Mouse (Mus musculus) liver, postnatal 0 days (tissue): ENCODE results near the gene Prmt8. TPM values are rescaled to one million over a fixed set of nuclear protein-coding genes. Genes with fewer than 3 reads are reported as not detected.

Source experiments
- ATAC-seq: fragments of 200-750 bp; cut with Nextera tagmentation; 2 replicates; pipeline ENCODE4 v1.8.0; 2017; ENCODE audit warnings: mild to moderate bottlenecking, moderate library complexity
- DNase-seq: peaks from one replicate; pipeline ENCODE4 v3.0.0-alpha.2; 2016
- H3K27ac ChIP-seq: fragments of 300-500 bp; sonication (generic); 2 replicates; pipeline ENCODE4 v1.5.1; 2014; ENCODE audit warnings: antibody characterized with exemption, moderate library complexity, mild to moderate bottlenecking, low read depth
- H3K27me3 ChIP-seq: fragments of 300-500 bp; sonication (generic); 2 replicates; pipeline ENCODE4 v1.6.1; 2014; ENCODE audit warnings: low read length, control low read depth, mixed read lengths; ENCODE audit not compliant: insufficient read depth
- H3K36me3 ChIP-seq: fragments of 300-500 bp; sonication (generic); replicated peaks from 2 replicates; pipeline ENCODE4 v1.6.1; 2014; ENCODE audit warnings: mild to moderate bottlenecking, control low read depth, low read length, moderate library complexity, mixed read lengths; ENCODE audit not compliant: insufficient read depth
- H3K4me1 ChIP-seq: fragments of 300-500 bp; sonication (generic); 2 replicates; pipeline ENCODE4 v1.6.1; 2014; ENCODE audit warnings: antibody characterized with exemption, mild to moderate bottlenecking, control low read depth; ENCODE audit not compliant: insufficient read depth
- H3K4me2 ChIP-seq: fragments of 300-500 bp; sonication (generic); 2 replicates; pipeline ENCODE4 v1.6.1; 2014; ENCODE audit warnings: low read depth, mild to moderate bottlenecking, low read length, moderate library complexity, mixed read lengths
- H3K4me3 ChIP-seq: fragments of 300-500 bp; sonication (generic); 2 replicates; pipeline ENCODE4 v1.5.1; 2014; ENCODE audit warnings: low read depth, low read length
- H3K9ac ChIP-seq: fragments of 300-500 bp; sonication (generic); replicated peaks from 2 replicates; pipeline ENCODE4 v1.6.1; 2014; ENCODE audit warnings: mild to moderate bottlenecking, moderate library complexity
- H3K9me3 ChIP-seq: fragments of 300-500 bp; sonication (generic); 2 replicates; pipeline ENCODE4 v1.6.1; 2016; ENCODE audit warnings: mild to moderate bottlenecking, control low read depth, low read length, mixed read lengths
- CTCF ChIP-seq: sonication (generic); IDR thresholded peaks from 2 replicates; pipeline ENCODE4 v1.5.1; 2016; ENCODE audit warnings: antibody characterized with exemption, low read depth
- EP300 ChIP-seq: IDR thresholded peaks from 2 replicates; pipeline ENCODE4 v1.6.1; 2016; ENCODE audit warnings: antibody characterized with exemption, low read depth, mild to moderate bottlenecking
- WGBS: fragments of 180-500 bp; shearing (Covaris S2); extraction: QIAGEN DNeasy Blood & Tissue Kit; methylation state at CpG from one replicate; pipeline ENCODE4 v1.1.7; 2014; ENCODE audit not compliant: insufficient replicate concordance; 5-methylcytosine and 5-hydroxymethylcytosine counted together
- polyA plus RNA-seq: library from polyadenylated mRNA; unstranded; fragments of >200 nt; fragmentation: Nextera tagmentation; extraction: Ambion mirVana; gene quantifications from 2 replicates; pipeline ENCODE4 v1.2.1, GENCODE M21; 2015

Gene Prmt8
- polyA plus RNA-seq, 1 experiment from 2014 or later, result not detected

GRCm38 (mm10) chr6:127767706-127768493 lies 1.4 kb downstream of the Prmt8 start:
- TF ChIP-seq CTCF (no peak), EP300 (no peak)
- peaks cover 64% of the 10 kb centered on the region for H3K27me3 ChIP-seq

GRCm38 (mm10) chr6:127767201-127767705 lies 2.0 kb downstream of the Prmt8 start:
- no peaks in the 10 kb centered on the region for H3K36me3 ChIP-seq
- no peak for TF ChIP-seq EP300
- no peak for TF ChIP-seq CTCF
- no peaks in the 10 kb centered on the region for H3K9me3 ChIP-seq
- H3K27me3 ChIP-seq, result peaks cover 64% of the 10 kb centered on the region
- no peak for ATAC-seq
- H3K27ac ChIP-seq, result no peak overlapping the region
- H3K9ac ChIP-seq, result no peak overlapping the region
- H3K4me2 ChIP-seq, result no peak overlapping the region
- peaks cover 2% of the 10 kb centered on the region; the same call in 1 of the 2 replicates for H3K4me1 ChIP-seq
- H3K4me3 ChIP-seq, result no peak overlapping the region
- 6% methylated on average over 18 of the region's 18 CpGs for WGBS
- DNase-seq, result no peak

More at GRCm38 (mm10) chr6:127767706-127768493, 1.4 kb downstream of the Prmt8 start:
- 1% methylated on average over 48 of the region's 49 CpGs for WGBS
- Histone ChIP-seq H3K4me1 (peaks cover 2% of the 10 kb centered on the region; the same call in 1 of the 2 replicates), H3K27ac (no peak overlapping the region), H3K9ac (no peak overlapping the region), H3K9me3 (no peaks in the 10 kb centered on the region), H3K36me3 (no peaks in the 10 kb centered on the region), H3K4me2 (no peak overlapping the region), H3K4me3 (no peak overlapping the region)
- ATAC-seq, result peak; percentile 38
- peak; percentile 68 for DNase-seq

- DNase-seq (no peak), ATAC-seq (no peak)
- Histone ChIP-seq H3K4me1 (peaks cover 2% of the 10 kb centered on the region; the same call in 1 of the 2 replicates), H3K9ac (no peak overlapping the region), H3K9me3 (no peaks in the 10 kb centered on the region), H3K36me3 (no peaks in the 10 kb centered on the region), H3K4me2 (no peak overlapping the region), H3K27me3 (peaks cover 63% of the 10 kb centered on the region), H3K27ac (no peak overlapping the region), H3K4me3 (no peak overlapping the region)
- WGBS, result 2% methylated on average over 27 of the region's 28 CpGs
- TF ChIP-seq CTCF (no peak), EP300 (no peak)
Observed at GRCm38 (mm10) chr6:127766641-127767200, 2.6 kb downstream of the Prmt8 start.

- no peak overlapping the region for H3K9ac ChIP-seq
- no peak overlapping the region for H3K4me2 ChIP-seq
- DNase-seq, result no peak
- H3K4me1 ChIP-seq, result peaks cover 2% of the 10 kb centered on the region; the same call in 1 of the 2 replicates
- H3K9me3 ChIP-seq, result no peaks in the 10 kb centered on the region
- H3K36me3 ChIP-seq, result no peaks in the 10 kb centered on the region
- ATAC-seq, result no peak
- H3K27ac ChIP-seq, result no peak overlapping the region
- WGBS, result 11% methylated on average over 8 of the region's 11 CpGs
- TF ChIP-seq EP300 (no peak), CTCF (no peak)
- peaks cover 59% of the 10 kb centered on the region for H3K27me3 ChIP-seq
- no peak overlapping the region for H3K4me3 ChIP-seq
Observed at GRCm38 (mm10) chr6:127766041-127766604, 3.1 kb downstream of the Prmt8 start.

- H3K36me3 ChIP-seq, result no peaks in the 10 kb centered on the region
- H3K4me2 ChIP-seq, result no peak overlapping the region
- ATAC-seq, result no peak
- H3K27ac ChIP-seq, result no peak overlapping the region
- H3K4me1 ChIP-seq, result peaks cover 2% of the 10 kb centered on the region; the same call in 1 of the 2 replicates
- H3K9ac ChIP-seq, result no peak overlapping the region
- no peak for TF ChIP-seq EP300
- TF ChIP-seq CTCF, result no peak
- H3K27me3 ChIP-seq, result peaks cover 56% of the 10 kb centered on the region
- H3K9me3 ChIP-seq, result no peaks in the 10 kb centered on the region
- 31% methylated on average over 5 of the region's 5 CpGs for WGBS
- H3K4me3 ChIP-seq, result no peak overlapping the region
- DNase-seq, result no peak
Observed at GRCm38 (mm10) chr6:127765573-127765972, 3.7 kb downstream of the Prmt8 start.

- Histone ChIP-seq H3K27ac (no peak overlapping the region), H3K4me2 (no peak overlapping the region), H3K36me3 (no peaks in the 10 kb centered on the region), H3K4me3 (no peak overlapping the region), H3K9ac (no peak overlapping the region), H3K9me3 (no peaks in the 10 kb centered on the region), H3K27me3 (no peaks in the 10 kb centered on the region), H3K4me1 (no peaks in the 10 kb centered on the region)
- no peak for ATAC-seq
- DNase-seq, result no peak
- 57% methylated on average over 4 of the region's 4 CpGs for WGBS
- TF ChIP-seq EP300, result no peak
- no peak for TF ChIP-seq CTCF
Observed at GRCm38 (mm10) chr6:127758264-127758663, 11.0 kb downstream of the Prmt8 start.
